7 mouse cellular contexts compared by ENCODE assay signal in the genomic region with DNA sequence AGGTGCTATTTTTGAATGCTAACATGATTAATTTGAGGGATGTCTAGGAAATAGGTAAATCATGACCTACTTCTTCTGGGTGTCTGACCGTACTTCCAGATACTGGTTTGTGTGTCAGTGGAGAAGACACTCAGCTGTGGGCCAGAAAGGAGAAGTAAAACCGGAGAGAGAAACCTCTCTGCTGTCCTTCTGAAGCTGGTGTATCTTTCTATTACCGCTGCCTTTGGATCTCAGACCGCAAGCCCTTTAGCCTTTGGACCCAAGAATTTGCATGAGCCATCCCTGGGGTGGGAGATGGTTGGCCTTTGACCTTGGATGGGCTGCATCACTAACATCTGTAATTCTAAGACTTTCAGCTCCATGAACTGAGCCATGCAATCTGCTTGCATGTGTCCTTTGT.
"Had no signal": no experiment of that assay in that cellular context is flagged by ENCODE, and none has a peak within 500 bp of the region (broad histone marks: within the 10 kb centered on the region; RNA-seq: fewer than 3 reads in every experiment).

No protein-coding gene starts in this region.

- ATAC-seq: hindbrain, postnatal 0 days; midbrain, embryonic 15.5 days had no signal

- DNase-seq: lung, embryonic 14.5 days; lung, postnatal 10 days; lung, postnatal 4 days; thymus, adult 18-20 months; thymus, postnatal 14 days had no signal
